Mouse (Mus musculus): Measurements from ENCODE around the gene Gpat3.

The Gpat3 gene

DNA sequence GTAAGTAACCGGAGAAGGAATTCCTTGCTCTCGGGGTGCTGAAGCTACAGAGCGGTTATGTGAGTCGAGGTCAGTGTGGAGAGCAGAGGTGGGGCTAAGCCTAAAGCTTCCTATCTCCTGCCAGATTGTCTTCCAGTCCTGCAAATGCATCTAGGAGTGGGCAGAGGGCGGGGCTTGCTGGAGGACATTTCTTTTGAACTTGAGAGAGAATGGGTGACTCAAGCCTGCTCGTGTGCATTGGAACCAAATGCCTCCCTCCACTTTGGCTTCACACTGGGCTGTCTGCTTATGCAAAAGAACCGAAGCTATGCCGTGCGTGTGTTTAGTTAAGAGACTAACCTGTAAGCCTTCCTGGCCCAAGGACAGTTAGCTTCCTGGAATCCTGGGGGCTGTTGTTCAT lies 67.8 kb downstream of the Gpat3 start:
- in situ Hi-C loops (cut with MseI, MboI) = loop anchor here in 1 of 2 experiments (10.0 kb wide), 1 partner anchor 218 kb away; no protein-coding TSS in a partner anchor

DNA sequence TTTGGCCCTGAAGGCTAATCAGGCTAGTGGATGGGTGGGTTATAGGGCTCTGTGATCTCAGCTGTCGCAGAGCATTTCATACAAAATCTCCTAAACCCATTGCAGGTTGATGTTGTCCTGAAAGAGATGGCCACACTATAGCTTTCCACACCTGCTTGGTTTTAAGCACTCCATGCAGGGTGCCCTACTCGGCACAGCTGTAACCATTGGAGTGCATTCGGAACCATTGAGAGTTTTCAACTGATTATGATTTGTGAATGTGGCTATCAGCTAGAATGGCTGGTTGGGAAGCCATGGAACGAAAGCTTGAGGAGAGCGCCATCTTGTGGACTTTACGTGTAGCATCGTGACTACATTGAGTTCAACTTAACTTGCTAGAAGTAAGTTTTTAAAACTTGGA lies 69.5 kb downstream of the Gpat3 start:
- in situ Hi-C loops (cut with MseI, MboI) = loop anchor here (5.0 to 10.0 kb wide), 3 partner anchors 83 to 220 kb away; partner anchors contain the start of gene Abraxas1 (in 1 of the 2)

DNA sequence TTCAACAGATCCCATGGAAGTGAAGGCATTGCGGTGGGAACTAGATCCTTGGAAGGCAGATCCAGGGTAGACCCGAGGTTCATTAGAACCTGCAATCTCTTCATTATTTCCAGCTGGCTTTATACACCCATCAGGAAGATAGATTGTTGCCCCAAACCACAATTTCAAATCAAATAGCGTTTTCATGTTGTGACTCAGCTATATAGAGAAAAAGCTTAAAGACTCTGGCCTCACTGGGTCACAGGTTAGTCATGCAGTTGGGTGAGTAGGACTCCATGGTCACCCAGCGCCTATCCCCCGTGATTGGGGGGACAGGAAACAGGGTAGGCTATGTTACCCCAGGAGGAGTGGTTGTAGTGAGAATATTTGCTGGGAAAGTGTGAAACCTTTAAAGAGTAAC lies 69.9 kb downstream of the Gpat3 start:
- in situ Hi-C loops (cut with MseI, MboI) = loop anchor here (5.0 to 10.0 kb wide), 3 partner anchors 83 to 221 kb away; partner anchors contain the start of gene Abraxas1 (in 1 of the 2)

DNA sequence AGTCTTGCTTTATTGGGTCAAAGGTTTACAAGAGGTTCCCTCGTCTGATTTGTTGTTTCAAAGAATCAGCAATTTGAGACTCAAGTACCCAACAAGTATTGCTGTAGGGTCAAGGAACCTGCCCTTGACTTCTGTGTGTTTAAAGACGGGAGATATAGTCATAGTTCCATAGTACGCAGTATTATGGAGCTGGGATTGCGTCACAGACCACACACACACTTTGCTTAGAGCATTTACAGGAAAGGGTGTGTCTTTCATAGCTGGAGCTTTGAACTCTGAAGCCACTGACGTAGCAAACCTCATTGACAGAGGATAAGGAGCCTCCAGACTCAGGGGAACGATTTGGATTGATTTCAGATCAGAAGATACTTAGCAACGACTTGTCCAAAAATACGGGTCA lies 70.9 kb downstream of the Gpat3 start:
- in situ Hi-C loops (cut with MseI, MboI) = loop anchor here (5.0 to 10.0 kb wide), 3 partner anchors 84 to 222 kb away; partner anchors contain the start of gene Abraxas1 (in 1 of the 2)

DNA sequence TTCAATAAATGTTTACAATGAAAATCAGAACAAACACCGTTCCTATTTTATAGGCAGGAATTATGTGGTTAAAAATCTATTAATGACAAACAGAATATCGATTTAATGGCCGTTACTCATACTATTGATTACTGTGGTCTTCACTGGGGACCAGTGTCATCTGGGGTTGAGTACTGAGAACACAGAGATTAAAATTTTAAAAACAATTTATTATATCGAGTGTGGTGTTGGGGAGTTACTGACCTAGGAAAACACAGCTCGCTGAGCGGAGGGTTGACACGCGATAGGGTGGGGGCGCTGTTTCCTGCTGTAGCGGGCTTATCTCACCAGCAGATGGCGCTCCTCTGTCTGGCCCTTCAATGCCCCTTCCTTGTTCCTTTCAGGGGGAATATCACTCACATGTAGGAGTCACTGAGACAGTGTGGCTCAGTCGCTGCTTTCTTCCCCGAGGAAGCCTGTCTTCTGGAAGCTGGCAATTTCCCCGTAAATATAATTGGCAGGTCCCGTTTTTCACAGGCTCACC lies 71.8 kb downstream of the Gpat3 start:
- in situ Hi-C loops (cut with MseI, MboI) = loop anchor here (5.0 to 10.0 kb wide), 3 partner anchors 85 to 223 kb away; partner anchors contain the start of gene Abraxas1 (in 1 of the 2)

DNA sequence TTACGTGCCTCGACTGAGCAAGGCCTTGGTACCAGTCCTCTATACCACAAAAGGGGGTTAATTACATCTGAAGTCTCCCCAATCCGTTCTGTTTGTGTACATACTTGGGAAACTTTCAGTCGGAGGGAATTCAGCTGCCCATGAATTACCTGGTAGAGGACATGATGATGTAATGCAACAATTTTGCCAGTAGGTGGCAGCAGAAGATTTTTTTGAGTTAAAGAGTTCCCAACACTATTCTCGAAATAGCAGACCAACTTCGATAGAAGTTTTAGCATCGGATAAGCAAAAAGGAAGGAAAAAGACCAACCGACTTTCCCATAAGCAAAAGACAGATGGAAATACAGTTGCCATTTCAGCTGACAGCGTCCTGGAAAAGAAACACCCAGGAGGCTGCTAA lies 73.6 kb downstream of the Gpat3 start:
- in situ Hi-C loops (cut with MseI, MboI) = loop anchor here (5.0 to 10.0 kb wide), 3 partner anchors 87 to 224 kb away; partner anchors contain the start of gene Abraxas1 (in 1 of the 2)

DNA sequence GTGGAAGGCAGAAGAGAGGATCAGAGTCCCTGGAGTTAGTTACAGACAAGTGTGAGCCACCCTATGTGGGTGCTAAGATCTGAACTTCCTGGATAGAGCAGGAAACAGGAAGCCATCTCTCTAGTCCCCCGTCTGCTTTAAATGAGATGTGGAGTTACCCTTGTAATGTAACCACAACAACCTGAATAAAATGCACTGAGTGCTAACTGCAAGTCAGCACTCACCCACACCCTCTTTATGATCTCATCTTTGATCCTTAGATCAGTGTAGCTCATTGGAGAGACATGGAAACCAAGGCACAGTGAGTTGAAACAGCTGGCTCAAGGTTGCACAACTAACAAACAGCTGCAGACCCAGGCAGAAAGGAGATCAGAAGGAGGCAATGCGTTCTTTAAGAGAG lies 84.2 kb downstream of the Gpat3 start:
- in situ Hi-C loops (cut with MseI, MboI) = no loop called here

DNA sequence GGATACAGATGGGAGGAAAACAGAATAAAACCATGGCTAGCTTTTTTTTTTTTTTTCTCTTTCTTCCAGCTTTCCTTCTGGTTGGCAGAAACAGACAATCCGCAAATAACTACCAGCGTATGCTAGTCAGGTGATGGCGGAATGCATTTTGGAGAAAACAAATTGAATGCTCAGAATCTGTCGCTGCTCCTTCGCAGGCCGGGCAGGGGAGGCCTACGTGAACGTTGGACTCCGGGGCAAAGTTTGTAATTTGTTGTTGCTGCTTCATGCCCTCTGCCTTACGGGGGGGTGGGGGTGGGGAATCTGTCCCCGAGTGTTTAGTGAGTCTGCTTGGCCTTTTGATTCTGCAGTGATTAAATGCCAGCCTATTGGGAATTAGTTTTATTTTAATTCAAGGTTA lies 98.2 kb downstream of the Gpat3 start:
- in situ Hi-C loops (cut with MseI, MboI) = no loop called here

DNA sequence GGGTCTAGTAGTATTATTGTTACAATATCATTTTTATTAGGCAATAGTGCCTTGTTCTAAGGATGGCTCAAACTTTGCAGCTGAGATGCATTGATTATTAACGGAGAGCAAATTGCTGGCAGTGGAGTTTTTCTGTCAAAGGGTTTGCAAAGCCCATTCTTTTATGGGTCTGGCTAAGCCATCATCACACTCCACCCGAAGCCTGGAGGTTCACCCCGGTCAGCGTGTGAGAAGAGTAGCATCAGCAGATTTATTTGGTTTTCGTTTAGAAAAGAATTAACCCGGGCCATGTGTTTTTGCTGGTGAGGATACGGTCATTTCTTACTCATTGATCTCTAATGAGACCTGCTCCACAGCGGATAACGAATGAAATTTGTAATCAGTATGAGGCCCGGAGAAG lies 99.8 kb downstream of the Gpat3 start:
- in situ Hi-C loops (cut with MseI, MboI) = no loop called here

All from mouse trophoblast stem cell (cell line).